Mouse (Mus musculus) C2C12 (cell line): ENCODE results near the gene Zfp952.

Experiments used
- CTCF ChIP-seq: IDR thresholded peaks from one replicate; pipeline ENCODE4 v1.5.1; 2011; ENCODE audit not compliant: control insufficient read depth, insufficient read depth, insufficient read length
- MYOD1 ChIP-seq: IDR thresholded peaks from one replicate; pipeline ENCODE4 v1.6.1; 2011; ENCODE audit warnings: low read depth; ENCODE audit not compliant: control insufficient read depth, insufficient read length
- USF1 ChIP-seq: IDR thresholded peaks from one replicate; pipeline ENCODE4 v1.6.1; 2011; ENCODE audit warnings: low read depth, mild to moderate bottlenecking, control low read depth, moderate library complexity

DNA sequence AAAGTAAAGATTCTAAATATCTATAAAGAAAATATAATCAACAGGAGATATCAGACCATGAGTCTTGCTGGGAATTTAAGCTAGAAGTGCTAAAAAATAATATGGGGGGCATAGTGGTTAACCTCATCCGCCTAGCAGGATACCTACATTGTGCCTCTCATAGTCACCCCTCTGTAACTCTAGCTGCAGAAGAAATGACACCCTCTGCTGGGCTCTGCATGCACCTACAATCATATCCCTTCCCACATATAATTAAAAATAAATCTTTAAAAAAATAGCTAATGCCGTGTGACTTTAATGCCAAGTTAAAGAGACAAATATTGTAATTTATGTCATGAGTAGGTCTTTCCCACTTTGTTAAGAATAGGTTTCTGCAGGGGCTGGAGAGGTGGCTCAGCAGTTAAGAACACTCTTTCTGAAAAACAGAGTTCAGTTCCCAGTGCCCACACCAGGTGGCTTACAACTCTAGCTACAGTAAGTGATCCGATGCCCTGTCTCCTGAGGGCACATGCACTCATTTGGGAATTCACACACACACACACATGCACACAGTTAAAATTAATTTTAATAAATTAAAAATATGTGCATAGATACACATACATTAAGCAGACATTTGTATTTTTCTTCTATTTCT, 48.4 kb upstream of the Zfp952 start:
- TF ChIP-seq MYOD1 (no peak), CTCF (no peak), USF1 (no peak)
